Mouse (Mus musculus) cerebellum, adult 11 months (tissue): ENCODE results near the gene Gm8453.
"Not testable (repeated sequence)": the region's sequence is repeated elsewhere in the genome, so short reads cannot be mapped to it uniquely, and the experiment has no call there.

Experiments used
- DNase-seq: peaks from one replicate; pipeline ENCODE4 v3.0.0; 2022

The Gm8453 gene

DNA sequence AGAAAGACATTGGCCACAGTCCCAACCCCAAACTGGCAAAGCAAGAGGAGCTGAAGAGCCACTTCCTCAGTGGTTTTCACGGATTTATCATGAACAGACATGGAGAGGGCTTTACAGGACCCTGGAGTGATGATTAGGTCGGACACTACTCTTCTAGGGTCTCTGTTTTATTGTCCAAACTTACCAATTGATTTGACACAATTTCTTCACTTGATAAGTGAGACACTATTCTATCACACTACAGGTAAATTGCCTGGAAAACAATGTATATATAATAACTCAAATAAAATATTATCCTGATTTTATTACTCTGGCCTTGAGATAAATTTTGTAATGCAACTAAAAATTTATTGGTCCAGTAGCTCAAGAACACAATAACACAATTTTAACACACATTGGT lies at the start of gene Gm8453:
Gene Gm8453 (minus strand): TSS at position 101 of the 400 bp plus-strand sequence.
- not testable (repeated sequence) for DNase-seq

DNA sequence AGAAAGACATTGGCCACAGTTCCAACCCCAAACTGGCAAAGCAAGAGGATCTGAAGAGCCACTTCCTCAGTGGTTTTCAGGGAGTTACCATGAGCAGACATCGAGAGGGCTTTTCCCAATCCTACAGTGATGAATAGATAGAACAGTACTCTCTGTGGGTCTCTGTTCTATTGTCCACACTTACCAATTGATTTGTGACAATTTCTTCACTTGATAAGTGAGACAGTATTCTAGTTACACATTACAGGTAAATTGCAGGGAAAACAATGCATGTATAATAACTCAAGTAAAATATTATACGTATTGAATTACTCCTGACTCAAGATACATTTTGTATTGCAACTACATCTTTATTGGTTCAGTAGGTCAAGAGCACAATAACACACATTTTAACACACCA lies 28.1 kb downstream of the Gm8453 start, which contains the start of gene Gm8653:
Gene Gm8653 (minus strand): TSS at position 101 of the 400 bp plus-strand sequence.
- not testable (repeated sequence) for DNase-seq

DNA sequence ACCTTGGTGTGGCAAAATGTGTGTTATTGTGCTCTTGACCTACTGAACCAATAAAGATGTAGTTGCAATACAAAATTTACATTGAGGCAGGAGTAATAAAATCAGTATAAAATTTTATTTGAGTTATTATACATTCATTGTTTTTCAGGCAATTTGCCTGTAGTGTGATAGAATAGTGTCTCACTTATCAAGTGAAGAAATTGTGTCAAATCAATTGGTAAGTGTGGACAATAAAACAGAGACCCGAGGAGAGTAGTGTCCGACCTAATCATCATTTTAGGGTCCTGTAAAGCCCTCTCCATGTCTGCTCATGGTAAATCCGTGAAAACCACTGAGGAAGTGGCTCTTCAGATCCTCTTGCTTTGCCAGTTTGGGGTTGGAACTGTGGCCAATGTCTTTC lies 40.2 kb downstream of the Gm8453 start, which contains the start of gene Vmn1r143:
Gene Vmn1r143 (plus strand): TSS at position 301 of the 400 bp plus-strand sequence.
- DNase-seq = not testable (repeated sequence)
